Mouse (Mus musculus) erythroblast, embryonic 14.5 days (primary cell): ENCODE measurements around the gene Upp2.

ENCODE experiments used
- GATA1 ChIP-seq: IDR thresholded peaks from 2 replicates; pipeline ENCODE4 v1.6.1; 2012; ENCODE audit warnings: low read length, inconsistent platforms, mixed read lengths
- TAL1 ChIP-seq: IDR thresholded peaks from 3 replicates; pipeline ENCODE4 v1.6.1; 2012; ENCODE audit warnings: low read length, inconsistent platforms, mixed read lengths

GRCm38 (mm10) chr2:58710234-58710633 is 143.1 kb downstream of the Upp2 start:
- TF ChIP-seq TAL1 (no peak), GATA1 (no peak)
